Mouse (Mus musculus) cerebellum, adult 8-10 months (tissue): ENCODE measurements around the gene Slc25a13.

Experiments
- DNase-seq: peaks from one replicate; pipeline ENCODE4 v3.0.0; 2022

Slc25a13 gene

GRCm38 (mm10) chr6:6105586-6105985, 111.4 kb downstream of the Slc25a13 start:
- no peak for DNase-seq

DNA sequence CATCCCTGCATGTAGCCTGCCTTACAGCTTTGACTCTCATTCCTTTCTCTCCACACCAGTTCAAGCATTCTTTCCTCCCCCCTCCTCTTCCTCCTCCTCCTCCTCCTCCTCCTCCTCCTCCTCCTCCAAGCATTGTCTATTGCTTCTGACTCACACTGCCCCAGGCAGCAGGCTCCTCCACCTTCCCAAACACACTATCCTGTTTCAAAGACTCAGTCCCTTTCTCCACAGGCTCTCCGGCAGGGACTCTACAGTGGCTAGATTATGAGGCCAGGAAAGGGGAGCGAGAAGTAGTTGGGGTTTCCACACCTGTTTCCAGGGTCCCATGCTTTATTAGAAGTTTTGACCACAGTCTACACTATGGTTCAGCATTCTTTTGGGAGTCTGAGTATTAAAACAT, 113.5 kb downstream of the Slc25a13 start:
- no peak for DNase-seq

- DNase-seq, result no peak
Observed at GRCm38 (mm10) chr6:6101605-6102004, 115.4 kb downstream of the Slc25a13 start.

GRCm38 (mm10) chr6:6100892-6101480, 116.0 kb downstream of the Slc25a13 start:
- DNase-seq, result no peak

DNA sequence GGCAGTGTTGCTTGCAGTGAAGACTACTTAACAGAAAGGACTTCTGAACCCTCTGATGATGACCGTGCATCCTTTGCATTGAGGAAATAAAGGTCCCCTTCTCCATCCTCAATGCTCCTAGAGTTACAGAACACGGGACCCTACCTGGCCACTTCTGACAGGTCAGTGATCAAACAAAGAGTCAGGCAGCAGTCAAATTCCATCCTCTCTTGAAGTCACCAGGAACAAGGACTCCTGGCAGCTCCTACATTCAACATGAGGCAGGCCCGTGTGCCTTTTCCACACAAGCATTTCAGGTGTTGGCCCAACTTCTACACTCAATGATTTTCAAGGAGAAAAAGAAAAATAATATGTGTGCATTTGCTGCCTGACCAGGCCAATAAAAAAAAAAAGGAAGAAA, 123.0 kb downstream of the Slc25a13 start:
- no peak for DNase-seq

DNA sequence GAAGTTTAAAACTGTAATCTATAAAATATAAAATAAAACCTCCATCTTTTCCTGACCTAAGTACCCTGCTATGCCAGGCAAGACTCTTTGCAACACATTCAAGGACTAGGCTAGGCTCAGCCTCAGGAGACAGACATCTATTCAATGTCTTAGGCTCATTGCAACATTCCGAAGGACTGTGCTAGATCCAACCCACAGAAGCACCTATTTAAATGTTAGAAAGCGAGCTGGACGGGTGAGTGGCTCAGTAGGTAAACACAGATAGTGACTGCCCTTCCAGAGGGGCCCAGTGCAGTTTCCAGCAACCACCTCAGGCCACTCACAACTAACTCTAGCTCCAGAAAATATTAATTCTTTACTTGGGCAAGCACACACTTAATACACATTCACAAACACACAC, 123.5 kb downstream of the Slc25a13 start:
- no peak for DNase-seq

- DNase-seq, result no peak
Observed at GRCm38 (mm10) chr6:6092497-6092896, 124.5 kb downstream of the Slc25a13 start.

DNA sequence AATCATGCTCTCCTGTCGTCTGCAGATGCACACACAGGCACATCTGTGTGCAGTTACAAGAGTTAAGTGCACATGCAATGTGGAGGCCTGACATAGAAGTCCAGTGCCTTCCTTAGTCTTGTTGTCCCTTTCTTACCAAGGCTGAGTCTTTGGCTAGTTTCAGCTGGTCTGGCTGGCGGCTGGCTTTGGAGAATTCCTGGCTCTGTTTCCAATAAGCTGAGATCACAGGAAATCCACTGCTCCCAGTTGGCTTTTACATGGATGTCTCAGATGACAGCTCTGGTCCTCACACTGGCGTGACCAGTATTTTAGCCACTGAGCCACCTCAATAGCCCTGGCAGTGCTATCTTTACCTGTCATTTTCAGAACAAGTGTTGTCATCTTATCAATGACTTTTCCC, 126.0 kb downstream of the Slc25a13 start:
- DNase-seq, result no peak

DNA sequence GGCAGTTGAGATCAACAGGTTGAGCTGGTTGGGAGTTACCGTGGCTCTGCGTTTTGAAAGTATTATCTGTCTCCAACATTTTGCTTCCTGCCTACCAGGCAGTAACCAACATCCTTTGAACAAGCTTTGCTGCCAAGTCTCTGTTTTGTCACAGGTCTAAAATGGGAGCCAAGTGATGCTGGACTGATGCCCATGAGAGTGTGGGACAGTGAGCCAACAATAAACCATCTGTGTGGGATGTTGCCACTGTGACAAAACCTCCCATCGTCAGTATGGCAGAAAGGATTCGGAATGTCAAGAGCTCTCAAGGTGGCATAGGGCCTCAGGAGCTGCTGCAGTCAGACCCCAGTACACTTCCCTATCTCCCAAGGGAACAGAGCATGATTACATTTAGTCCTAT, 128.8 kb downstream of the Slc25a13 start:
- peak; percentile 66 for DNase-seq

GRCm38 (mm10) chr6:6080484-6080883, 136.5 kb downstream of the Slc25a13 start:
- DNase-seq, result no peak

DNA sequence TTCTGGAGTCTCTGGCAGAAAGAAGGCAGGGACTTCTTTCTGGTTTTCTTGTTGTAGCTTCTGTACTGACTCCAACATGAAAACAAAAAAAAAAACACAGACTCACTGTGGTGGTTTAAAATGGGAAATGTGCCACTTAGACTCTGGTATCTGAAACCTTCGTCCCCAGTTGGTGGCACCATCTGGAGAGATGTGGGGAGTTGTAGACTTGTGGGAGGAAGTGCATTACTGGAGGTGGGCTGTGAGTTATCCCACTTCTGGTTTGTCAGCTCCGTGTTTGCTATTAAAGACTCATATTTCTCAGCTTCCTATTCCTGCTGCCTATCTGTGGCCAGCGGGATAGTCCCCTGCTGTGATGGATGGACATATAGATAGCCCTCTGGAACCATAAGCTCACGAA, 139.7 kb downstream of the Slc25a13 start:
- no peak for DNase-seq

DNA sequence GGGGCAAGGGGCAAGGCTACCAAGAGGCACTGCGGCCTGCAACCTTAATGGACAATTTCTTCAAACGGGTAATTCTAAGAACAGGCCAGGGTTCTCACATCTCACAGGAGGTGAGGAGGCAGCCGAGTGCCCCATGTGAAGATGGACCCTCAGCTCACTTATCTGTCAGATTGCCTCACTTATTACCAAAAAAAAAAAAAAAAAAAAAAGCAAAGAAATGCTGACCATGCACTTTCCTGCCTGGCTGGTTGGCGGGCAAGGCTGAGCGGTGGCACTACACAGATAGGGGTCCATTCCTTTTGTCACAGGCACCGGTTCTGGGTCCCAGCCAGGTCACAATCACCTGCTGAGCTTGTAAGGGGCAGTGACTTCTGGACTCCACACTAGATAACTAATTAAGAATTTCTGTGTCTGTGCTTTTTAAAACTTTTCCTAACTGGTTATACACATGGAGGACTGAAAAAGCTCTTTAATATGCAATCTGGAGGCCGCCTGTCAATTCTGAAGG, 141.0 kb downstream of the Slc25a13 start:
- DNase-seq, result no peak

- DNase-seq, result no peak
Observed at GRCm38 (mm10) chr6:6071038-6071437, 145.9 kb downstream of the Slc25a13 start.

DNA sequence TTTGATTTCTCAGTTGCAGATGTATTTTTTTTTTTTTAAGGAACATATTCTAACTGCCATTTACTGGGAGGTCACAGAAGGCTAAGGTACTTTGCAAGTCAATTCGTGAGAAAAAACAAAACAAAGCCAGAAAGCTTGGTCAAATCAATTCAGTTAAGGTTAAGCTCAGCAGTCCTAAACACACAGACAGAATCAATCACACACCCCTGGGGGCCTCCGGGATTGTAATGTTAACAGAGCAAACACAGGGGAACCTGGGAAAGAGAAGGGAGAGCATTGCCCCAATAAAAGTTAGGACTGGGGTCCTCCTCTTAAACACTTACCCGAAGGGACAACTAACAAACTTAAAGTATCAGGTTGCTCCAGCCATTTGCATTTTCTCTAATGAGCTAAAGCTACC, 147.0 kb downstream of the Slc25a13 start:
- DNase-seq, result no peak

GRCm38 (mm10) chr6:6067201-6067600, 149.8 kb downstream of the Slc25a13 start:
- DNase-seq, result no peak

- DNase-seq, result no peak
Observed at GRCm38 (mm10) chr6:6058548-6058947, 158.4 kb downstream of the Slc25a13 start.

DNA sequence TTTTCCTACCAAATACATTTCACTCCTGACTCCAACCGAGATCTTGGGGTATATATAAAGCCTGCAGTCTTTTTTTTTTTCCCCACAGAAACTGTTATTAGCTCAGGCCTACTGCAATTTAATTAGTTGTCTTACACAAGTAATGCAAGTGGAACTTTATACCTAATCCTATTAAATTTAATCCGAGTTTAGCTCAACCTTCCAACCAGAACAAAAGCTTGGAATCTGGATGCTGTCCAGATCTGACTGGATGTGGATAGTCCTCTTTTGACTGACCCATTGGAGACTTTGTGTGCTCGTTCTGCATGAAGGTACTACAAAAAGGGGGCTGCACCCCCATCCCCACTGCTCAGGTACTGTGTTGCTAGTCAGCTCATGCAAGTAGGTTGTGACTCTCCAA, 163.0 kb downstream of the Slc25a13 start:
- DNase-seq, result no peak

- no peak for DNase-seq
Observed at GRCm38 (mm10) chr6:6052696-6053095, 164.3 kb downstream of the Slc25a13 start.

DNA sequence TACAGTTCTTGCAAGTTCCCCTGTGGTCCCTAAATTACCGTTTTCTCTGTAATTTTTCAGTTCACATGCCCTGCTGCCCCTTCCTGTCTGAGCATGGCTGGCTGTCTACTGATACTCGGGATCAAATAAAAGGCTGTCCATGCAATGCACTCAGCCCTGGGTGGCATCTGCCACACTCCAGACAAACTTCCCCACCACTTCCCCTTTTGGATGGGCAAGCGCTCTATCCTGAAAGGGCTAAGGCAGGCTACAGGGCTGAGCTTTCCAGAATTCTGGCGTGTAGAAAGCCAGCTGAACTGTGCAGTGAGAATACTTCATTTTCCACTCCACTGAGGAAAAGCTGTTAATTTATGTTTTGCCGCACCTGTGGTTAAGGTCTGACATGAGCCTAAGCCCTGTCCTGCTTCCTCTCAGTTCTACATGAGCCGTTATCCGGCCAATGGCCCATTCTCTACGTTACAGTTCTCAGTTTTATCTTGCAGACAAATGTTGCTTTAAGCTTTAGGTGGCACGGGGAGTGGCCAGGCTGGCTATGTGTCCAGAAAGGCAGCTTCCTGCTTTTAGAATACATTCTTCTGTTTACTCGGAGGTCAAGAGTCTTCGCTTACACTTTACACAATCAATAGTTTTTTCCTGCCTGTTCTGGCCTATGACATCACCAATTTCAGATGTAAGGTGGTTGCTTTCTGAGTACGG, 170.1 kb downstream of the Slc25a13 start:
- no peak for DNase-seq

- no peak for DNase-seq
Observed at GRCm38 (mm10) chr6:6038773-6039550, 178.0 kb downstream of the Slc25a13 start.

- DNase-seq, result no peak
Observed at GRCm38 (mm10) chr6:6027664-6028063, 189.3 kb downstream of the Slc25a13 start.

GRCm38 (mm10) chr6:6023976-6024375, 193.0 kb downstream of the Slc25a13 start:
- DNase-seq, result no peak

DNA sequence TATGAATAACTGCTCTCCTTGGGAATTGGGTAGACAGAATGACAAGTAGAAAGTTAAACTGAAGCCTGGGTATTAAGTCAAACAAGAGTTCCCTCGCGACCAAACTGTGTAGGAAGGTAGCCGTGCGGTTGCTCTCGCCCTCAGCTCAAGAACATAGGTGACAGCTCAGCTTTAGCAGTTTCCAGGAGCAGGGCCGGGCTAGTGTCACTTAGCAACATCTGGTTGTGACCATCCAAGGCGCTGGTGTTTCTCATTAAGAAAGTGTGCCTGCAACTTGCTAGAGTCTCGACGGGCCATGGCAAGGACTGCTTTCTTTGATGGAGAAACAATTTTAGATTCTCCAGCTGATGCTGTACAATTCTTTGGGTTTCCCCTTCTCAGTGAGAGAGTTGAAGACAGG, 200.0 kb downstream of the Slc25a13 start:
- no peak for DNase-seq

- DNase-seq, result no peak
Observed at GRCm38 (mm10) chr6:6015616-6016015, 201.4 kb downstream of the Slc25a13 start.
